Mouse (Mus musculus) megakaryocyte, embryonic 14.5 days (primary cell): ENCODE results near the gene Dlx6.

Source experiments
- FLI1 ChIP-seq: IDR thresholded peaks from 2 replicates; pipeline ENCODE4 v1.6.1; 2012; ENCODE audit warnings: low read length, inconsistent platforms, mixed read lengths
- GATA1 ChIP-seq: IDR thresholded peaks from 3 replicates; pipeline ENCODE4 v1.6.1; 2012; ENCODE audit warnings: mixed read lengths, low read length, inconsistent platforms, borderline replicate concordance

- no peak for TF ChIP-seq GATA1
- TF ChIP-seq FLI1, result no peak
Measured at GRCm38 (mm10) chr6:6826861-6827260, 36.3 kb upstream of the Dlx6 start.
